Mouse (Mus musculus) erythroblast, embryonic 14.5 days (primary cell): ENCODE data around the gene Hephl1.

Experiments
- GATA1 ChIP-seq: IDR thresholded peaks from 2 replicates; pipeline ENCODE4 v1.6.1; 2012; ENCODE audit warnings: low read length, inconsistent platforms, mixed read lengths
- TAL1 ChIP-seq: IDR thresholded peaks from 3 replicates; pipeline ENCODE4 v1.6.1; 2012; ENCODE audit warnings: low read length, inconsistent platforms, mixed read lengths

GRCm38 (mm10) chr9:15112008-15112407 is at the start of gene Hephl1:
- no peak for TF ChIP-seq GATA1
- TF ChIP-seq TAL1 = no peak
